Mouse (Mus musculus) heart, adult 2 months (tissue): Measurements from ENCODE around the gene Vrk1.

ENCODE experiments used
- CTCF ChIP-seq: fragments of 200-600 bp; IDR thresholded peaks from 2 replicates; pipeline ENCODE4 v1.8.1; 2022; ENCODE audit warnings: antibody characterized with exemption, mild to moderate bottlenecking, moderate library complexity
- EP300 ChIP-seq: fragments of 200-500 bp; IDR thresholded peaks from 2 replicates; pipeline ENCODE4 v1.6.1; 2011; ENCODE audit warnings: low read depth, low read length, control low read depth; ENCODE audit not compliant: insufficient read depth
- POLR2A ChIP-seq: fragments of 200-500 bp; IDR thresholded peaks from 2 replicates; pipeline ENCODE4 v1.6.1; 2011; ENCODE audit warnings: mild to moderate bottlenecking, low read depth, low read length, control low read depth; ENCODE audit not compliant: insufficient read depth

- TF ChIP-seq POLR2A: no peak
- no peak for TF ChIP-seq CTCF
- TF ChIP-seq EP300: no peak
Observed at GRCm38 (mm10) chr12:105974107-105974506, 35.9 kb upstream of the Vrk1 start.
